Mouse (Mus musculus) intestine, embryonic 14.5 days (tissue): ENCODE results near the gene Stk26. TPM values are rescaled to one million over a fixed set of nuclear protein-coding genes. Genes with fewer than 3 reads are reported as not detected.

Experiments
- ATAC-seq: fragments of 200-750 bp; cut with Nextera tagmentation; replicated peaks from 2 replicates; pipeline ENCODE4 v1.8.0; 2017; ENCODE audit warnings: low read depth, moderate number of reproducible peaks, moderate TSS enrichment, moderate library complexity; ENCODE audit not compliant: low FRiP score, low TSS enrichment
- DNase-seq: peaks from one replicate; pipeline ENCODE4 v3.0.0-alpha.2; 2018; ENCODE audit warnings: low spot score
- H3K27ac ChIP-seq: fragments of 300-500 bp; sonication (generic); 2 replicates; pipeline ENCODE4 v1.5.1; 2014; ENCODE audit warnings: low read depth, mild to moderate bottlenecking, control low read depth
- H3K27me3 ChIP-seq: fragments of 300-500 bp; sonication (generic); replicated peaks from 2 replicates; pipeline ENCODE4 v1.6.1; 2014; ENCODE audit warnings: low read length, control low read depth; ENCODE audit not compliant: control insufficient read depth, insufficient read depth
- H3K36me3 ChIP-seq: fragments of 300-500 bp; sonication (generic); 2 replicates; pipeline ENCODE4 v1.6.1; 2014; ENCODE audit warnings: low read length, control low read depth; ENCODE audit not compliant: control insufficient read depth, insufficient read depth
- H3K4me1 ChIP-seq: fragments of 300-500 bp; sonication (generic); replicated peaks from 2 replicates; pipeline ENCODE4 v1.6.1; 2014; ENCODE audit warnings: low read length, control low read depth, mixed read lengths; ENCODE audit not compliant: control insufficient read depth, insufficient read depth
- H3K4me2 ChIP-seq: fragments of 300-500 bp; sonication (generic); 2 replicates; pipeline ENCODE4 v1.6.1; 2014; ENCODE audit warnings: low read length
- H3K4me3 ChIP-seq: fragments of 300-500 bp; sonication (generic); 2 replicates; pipeline ENCODE4 v1.5.1; 2014; ENCODE audit warnings: low read depth, low read length, control low read depth, mixed read lengths
- H3K9ac ChIP-seq: fragments of 300-500 bp; sonication (generic); 2 replicates; pipeline ENCODE4 v1.6.1; 2014; ENCODE audit warnings: mild to moderate bottlenecking, low read length
- H3K9me3 ChIP-seq: fragments of 300-500 bp; sonication (generic); 2 replicates; pipeline ENCODE4 v1.6.1; 2016; ENCODE audit warnings: low read length, control low read depth; ENCODE audit not compliant: control insufficient read depth
- WGBS: fragments of 180-500 bp; shearing (Covaris S2); extraction: QIAGEN DNeasy Blood & Tissue Kit; methylation state at CpG from one replicate; pipeline ENCODE4 v1.1.7; 2014; 5-methylcytosine and 5-hydroxymethylcytosine counted together
- polyA plus RNA-seq: library from polyadenylated mRNA; unstranded; fragments of >200 nt; fragmentation: Nextera tagmentation; extraction: Ambion mirVana; gene quantifications from 2 replicates; pipeline ENCODE4 v1.2.1, GENCODE M21; 2014

Stk26 gene
- polyA plus RNA-seq, 1 experiment from 2014 or later: 6.1 TPM

GRCm38 (mm10) chrX:50903497-50903896 is 62.6 kb downstream of the Stk26 start:
- ATAC-seq: no peak
- no peaks in the 10 kb centered on the region for H3K9me3 ChIP-seq
- H3K4me2 ChIP-seq: no peak overlapping the region
- H3K9ac ChIP-seq: no peak overlapping the region
- H3K27me3 ChIP-seq: no peaks in the 10 kb centered on the region
- no peaks in the 10 kb centered on the region for H3K36me3 ChIP-seq
- 82% methylated on average over 3 of the region's 3 CpGs for WGBS
- no peak overlapping the region for H3K4me3 ChIP-seq
- no peak overlapping the region for H3K27ac ChIP-seq
- DNase-seq: no peak
- no peaks in the 10 kb centered on the region for H3K4me1 ChIP-seq

DNA sequence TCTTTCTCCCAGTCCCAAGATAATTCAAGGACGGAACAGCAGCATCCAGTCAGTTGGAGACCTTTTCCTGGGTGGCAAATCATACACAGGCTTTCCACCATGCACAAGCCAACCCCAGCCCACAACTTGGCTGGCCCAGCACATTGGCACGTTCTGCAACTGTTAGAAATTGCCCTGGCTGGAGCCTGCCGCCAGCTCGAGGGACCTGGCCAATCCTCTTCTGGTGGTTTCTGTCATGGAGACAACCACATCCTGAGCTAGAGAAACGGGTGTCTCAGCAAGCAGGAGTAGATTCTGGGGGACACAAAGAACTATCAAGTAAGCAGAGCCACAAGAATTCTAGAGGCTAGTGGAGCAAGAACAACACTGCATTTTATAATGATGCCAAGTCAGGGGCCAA is 69.1 kb downstream of the Stk26 start:
- Histone ChIP-seq H3K4me2 (no peak overlapping the region), H3K4me1 (no peaks in the 10 kb centered on the region), H3K27me3 (no peaks in the 10 kb centered on the region), H3K9me3 (no peaks in the 10 kb centered on the region), H3K36me3 (no peaks in the 10 kb centered on the region), H3K4me3 (no peak overlapping the region), H3K9ac (no peak overlapping the region), H3K27ac (no peak overlapping the region)
- no peak for DNase-seq
- 87% methylated on average over 5 of the region's 5 CpGs for WGBS
- no peak for ATAC-seq

- DNase-seq: no peak
- H3K9ac ChIP-seq: no peak overlapping the region
- no peak for ATAC-seq
- 53% methylated on average over 3 of the region's 3 CpGs for WGBS
- H3K4me2 ChIP-seq: no peak overlapping the region
- H3K36me3 ChIP-seq: no peaks in the 10 kb centered on the region
- H3K27me3 ChIP-seq: 0 out of 2 replicates have a peak, but pooled peaks cover 2% of the 10 kb centered on the region
- no peaks in the 10 kb centered on the region for H3K4me1 ChIP-seq
- H3K9me3 ChIP-seq: no peaks in the 10 kb centered on the region
- no peak overlapping the region for H3K4me3 ChIP-seq
- H3K27ac ChIP-seq: no peak overlapping the region
These were observed 76.5 kb downstream of the Stk26 start for GRCm38 (mm10) chrX:50917389-50917788.

DNA sequence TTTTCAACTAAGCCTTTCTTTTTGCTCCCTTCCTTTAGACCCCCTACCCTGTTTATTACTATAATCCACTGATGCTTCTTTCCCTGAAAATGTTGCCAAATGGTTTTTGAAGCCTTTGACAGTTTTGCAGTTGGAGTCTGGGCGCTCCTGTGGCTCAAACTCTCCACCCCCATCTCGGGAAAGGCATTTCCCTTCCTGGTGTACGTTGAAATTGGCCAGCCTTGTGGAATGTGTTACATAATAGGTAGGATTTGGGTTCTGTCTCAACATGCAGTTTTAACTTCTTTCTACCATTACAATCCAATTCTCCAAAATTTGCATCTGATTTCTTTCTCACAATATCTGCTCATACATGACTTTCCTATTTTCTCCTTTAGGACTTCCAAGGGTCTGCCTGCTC is 77.9 kb downstream of the Stk26 start:
- DNase-seq (no peak), ATAC-seq (no peak)
- H3K4me2 ChIP-seq: no peak overlapping the region
- H3K27ac ChIP-seq: no peak overlapping the region
- WGBS: 48% methylated on average over 3 of the region's 3 CpGs
- no peaks in the 10 kb centered on the region for H3K9me3 ChIP-seq
- H3K4me1 ChIP-seq: no peaks in the 10 kb centered on the region
- H3K27me3 ChIP-seq: 0 out of 2 replicates have a peak, but pooled peaks cover 2% of the 10 kb centered on the region
- H3K36me3 ChIP-seq: no peaks in the 10 kb centered on the region
- H3K9ac ChIP-seq: no peak overlapping the region
- H3K4me3 ChIP-seq: no peak overlapping the region

DNA sequence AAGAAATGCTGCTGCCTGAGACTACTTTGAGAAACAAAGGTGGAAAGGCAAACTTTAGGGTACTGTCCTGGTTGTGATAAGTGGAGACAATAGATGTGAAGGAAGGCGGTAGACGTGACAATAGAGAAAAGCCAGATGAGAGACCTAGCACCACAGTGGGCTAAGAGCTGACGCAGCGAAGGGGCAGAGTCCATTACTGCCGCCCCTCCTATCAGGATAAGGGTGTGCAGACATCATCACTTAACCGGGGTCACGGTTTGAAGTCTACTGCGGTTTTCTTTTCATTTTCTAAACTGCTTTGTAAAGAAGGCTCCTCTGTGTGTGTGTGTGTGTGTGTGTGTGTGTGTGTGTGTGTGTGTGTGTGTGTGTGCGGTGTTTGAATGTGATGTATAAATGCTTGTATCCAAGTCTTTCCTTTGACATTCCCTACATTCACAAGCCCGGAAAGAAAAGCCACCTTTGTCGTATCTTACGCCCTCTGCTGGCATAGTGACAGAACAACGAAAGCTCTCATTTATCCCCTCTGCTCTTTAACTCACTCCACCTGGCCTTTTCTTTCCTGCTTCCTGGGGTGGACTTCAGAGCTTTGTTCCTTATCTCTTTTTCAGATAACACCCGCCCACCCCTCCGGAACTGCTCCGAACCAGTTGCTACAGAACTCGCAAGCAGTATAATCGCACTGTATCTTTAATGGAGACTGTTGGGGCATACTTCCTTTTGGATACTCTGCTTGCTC is 84.0 kb downstream of the Stk26 start:
- no peaks in the 10 kb centered on the region for H3K4me1 ChIP-seq
- H3K36me3 ChIP-seq: no peaks in the 10 kb centered on the region
- no peaks in the 10 kb centered on the region for H3K9me3 ChIP-seq
- H3K9ac ChIP-seq: no peak overlapping the region
- H3K27ac ChIP-seq: no peak overlapping the region
- 0 out of 2 replicates have a peak, but pooled peaks cover 1% of the 10 kb centered on the region for H3K27me3 ChIP-seq
- WGBS: 55% methylated on average over 18 of the region's 18 CpGs
- peak; percentile 27; the same call in 1 of the 2 replicates for ATAC-seq
- H3K4me2 ChIP-seq: peak overlapping the region; percentile 4; the same call in 1 of the 2 replicates
- no peak for DNase-seq
- no peak overlapping the region for H3K4me3 ChIP-seq

GRCm38 (mm10) chrX:50926893-50927545 is 86.2 kb downstream of the Stk26 start:
- Histone ChIP-seq H3K27me3 (no peaks in the 10 kb centered on the region), H3K36me3 (no peaks in the 10 kb centered on the region), H3K4me3 (no peak overlapping the region), H3K27ac (no peak overlapping the region), H3K4me1 (no peaks in the 10 kb centered on the region), H3K9me3 (no peaks in the 10 kb centered on the region), H3K9ac (no peak overlapping the region), H3K4me2 (no peak overlapping the region)
- ATAC-seq: no peak
- DNase-seq: no peak
- WGBS: 58% methylated on average over 10 of the region's 10 CpGs

DNA sequence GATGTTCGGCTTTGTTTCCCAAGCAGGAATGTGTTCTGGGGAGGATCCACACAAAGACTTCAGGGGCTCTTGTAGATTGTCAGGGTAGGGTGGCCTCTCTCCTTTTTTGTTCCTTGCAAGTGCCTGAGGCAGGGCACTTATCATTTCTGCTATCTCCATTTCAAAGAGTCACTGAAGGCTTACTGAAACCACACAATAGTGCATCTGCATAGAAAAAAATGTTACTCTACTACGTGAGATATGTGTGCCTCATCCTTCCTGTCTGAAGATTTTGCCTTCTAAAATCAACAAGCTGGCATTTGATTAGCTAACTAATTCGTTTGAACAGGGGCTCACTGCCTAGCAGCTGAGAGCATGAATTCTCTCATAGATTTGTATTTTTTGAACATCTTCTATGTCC is 89.5 kb downstream of the Stk26 start:
- Histone ChIP-seq H3K36me3 (no peaks in the 10 kb centered on the region), H3K27ac (no peak overlapping the region), H3K27me3 (no peaks in the 10 kb centered on the region), H3K4me2 (no peak overlapping the region), H3K4me1 (no peaks in the 10 kb centered on the region), H3K9me3 (no peaks in the 10 kb centered on the region), H3K4me3 (no peak overlapping the region), H3K9ac (no peak overlapping the region)
- WGBS: 40% methylated on average over 3 of the region's 3 CpGs
- ATAC-seq (no peak), DNase-seq (no peak)

- no peak overlapping the region for H3K9ac ChIP-seq
- DNase-seq: no peak
- no peak overlapping the region for H3K27ac ChIP-seq
- H3K9me3 ChIP-seq: no peaks in the 10 kb centered on the region
- no peak overlapping the region for H3K4me2 ChIP-seq
- WGBS: 60% methylated on average over 3 of the region's 3 CpGs
- ATAC-seq: no peak
- no peaks in the 10 kb centered on the region for H3K36me3 ChIP-seq
- no peaks in the 10 kb centered on the region for H3K27me3 ChIP-seq
- H3K4me3 ChIP-seq: no peak overlapping the region
- H3K4me1 ChIP-seq: no peaks in the 10 kb centered on the region
These were observed 96.3 kb downstream of the Stk26 start for GRCm38 (mm10) chrX:50937117-50937516.

GRCm38 (mm10) chrX:50942610-50943009 is 101.8 kb downstream of the Stk26 start, which contains the start of gene Frmd7:
Gene Frmd7, minus strand, starts transcription at chrX:50942710.
- H3K27ac ChIP-seq: no peak within 1 kb of the TSS
- no peaks in the 10 kb centered on the region for H3K4me1 ChIP-seq
- no peak within 1 kb of the TSS for H3K9ac ChIP-seq
- H3K27me3 ChIP-seq: no peaks in the 10 kb centered on the region
- H3K36me3 ChIP-seq: no peaks in the 10 kb centered on the region
- DNase-seq: no peak
- WGBS: 74% methylated on average over 14 of the region's 14 CpGs
- H3K4me2 ChIP-seq: no peak within 1 kb of the TSS
- H3K4me3 ChIP-seq: no peak within 1 kb of the TSS
- H3K9me3 ChIP-seq: no peaks in the 10 kb centered on the region
- no peak for ATAC-seq
